Mouse (Mus musculus): ENCODE measurements around the gene Itk.

The Itk gene

DNA sequence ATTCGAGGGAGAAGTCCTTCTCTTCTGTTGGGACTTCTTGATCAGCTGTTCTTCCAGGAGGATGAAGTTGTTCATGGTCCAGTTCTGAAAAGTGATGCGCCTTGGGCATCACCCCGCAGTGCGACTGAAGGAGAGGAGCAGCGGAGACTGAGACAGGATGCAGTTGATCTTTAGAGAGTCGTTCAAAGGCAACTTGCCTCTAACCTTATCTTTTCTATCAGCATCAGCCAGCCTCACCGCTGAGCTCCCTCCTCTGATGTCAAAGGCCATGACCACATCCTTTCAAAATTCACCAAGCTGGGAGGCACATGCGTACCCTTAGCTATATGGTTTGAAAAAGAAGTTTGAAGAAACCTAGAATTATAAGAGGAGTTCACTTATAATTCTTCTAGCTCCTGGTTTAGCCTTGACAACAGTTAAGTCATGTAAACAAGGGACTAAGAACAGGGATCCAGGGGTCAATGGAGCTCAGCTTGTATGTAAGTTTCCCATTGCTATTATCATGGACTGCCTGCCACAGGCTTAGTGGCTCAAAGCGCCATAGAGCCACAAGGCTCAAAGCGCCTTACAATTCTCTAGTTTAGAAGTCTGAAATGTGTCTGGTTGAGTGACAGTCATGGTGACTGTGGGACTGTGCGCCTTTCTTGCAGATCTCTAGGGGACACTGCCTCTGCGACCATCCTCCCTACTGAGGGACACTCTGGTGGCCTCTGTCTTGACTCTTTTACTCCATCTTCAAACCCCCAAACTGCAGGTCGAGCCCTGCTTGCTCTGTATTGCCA lies at the start of gene Itk:
Itk (minus strand) TSS at position 180 of the 782 bp plus-strand sequence.
- in situ Hi-C loops (cut with MboI; ENCODE audit: unreplicated experiment in 2 of 2): loop anchor here in 1 of 2 experiments (5.0 kb wide), 1 partner anchor 38 kb away; no protein-coding TSS in a partner anchor

DNA sequence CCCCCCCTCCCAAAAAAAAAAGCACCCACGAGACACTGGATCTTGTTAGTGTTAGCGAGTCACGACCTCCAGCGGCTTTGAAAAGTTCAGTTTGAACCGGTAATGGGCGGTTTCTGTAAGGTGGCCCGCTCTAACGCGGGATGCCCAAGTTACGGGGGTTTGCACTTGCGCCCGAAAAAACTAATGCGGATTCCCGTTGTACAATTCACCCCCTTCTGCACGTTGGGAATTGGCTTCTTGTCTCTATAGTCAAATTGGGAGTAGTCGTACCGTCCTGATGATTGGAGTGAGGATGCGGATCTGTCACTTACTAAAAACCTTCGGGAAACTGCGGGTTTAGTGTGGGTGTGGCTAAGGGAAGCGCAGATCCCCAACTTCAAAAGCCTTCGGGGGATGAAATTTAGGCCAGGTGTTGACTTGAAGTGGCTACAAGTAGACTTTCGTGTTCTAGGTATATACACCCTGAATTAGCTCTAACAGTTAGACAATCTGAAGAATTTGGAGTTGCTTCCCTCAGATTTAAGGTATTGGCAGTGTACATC lies 48.2 kb upstream of the Itk start:
- in situ Hi-C loops (cut with MboI; ENCODE audit: unreplicated experiment in 2 of 2): loop anchor here in 1 of 2 experiments (5.0 kb wide), 2 partner anchors 165 to 485 kb away; no protein-coding TSS in a partner anchor

DNA sequence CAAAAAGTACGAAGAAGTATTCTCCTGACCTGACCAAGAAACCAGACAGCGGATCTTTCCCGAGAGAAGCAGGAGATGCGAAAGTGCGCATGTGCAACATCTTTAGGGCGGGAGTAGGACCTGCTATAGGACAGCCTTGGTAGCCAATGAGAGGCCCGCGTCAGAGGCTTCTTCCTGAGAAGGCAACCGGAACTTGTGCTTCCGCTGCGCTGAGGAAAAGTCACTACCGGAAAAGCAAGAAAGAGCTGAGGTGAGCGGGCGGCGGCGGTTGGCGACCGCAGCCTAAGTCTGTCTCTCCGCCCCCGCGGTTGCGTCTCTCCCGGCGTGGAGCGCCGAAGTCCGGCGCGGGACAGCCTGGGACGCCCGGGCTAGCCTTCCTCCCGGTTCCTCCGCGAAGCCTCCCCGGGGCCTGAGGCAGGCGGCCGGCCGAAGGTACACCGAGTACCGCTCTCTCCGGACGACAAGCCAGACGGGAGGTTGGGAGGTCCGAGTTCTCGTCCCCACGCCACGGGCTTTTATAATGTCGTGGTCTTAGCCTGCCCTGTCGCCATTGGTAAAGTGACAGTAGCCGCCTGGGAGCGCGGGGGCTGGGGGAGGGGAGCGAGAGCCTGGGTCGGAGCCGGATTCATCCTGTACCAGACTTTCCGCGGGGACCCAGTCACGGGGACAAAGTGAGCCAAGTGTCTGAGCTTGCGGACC lies 47.6 kb upstream of the Itk start, which contains the start of gene Med7:
Med7 (plus strand) TSS at position 166 of the 699 bp plus-strand sequence.
- in situ Hi-C loops (cut with MboI; ENCODE audit: unreplicated experiment in 2 of 2): loop anchor here in 1 of 2 experiments (5.0 kb wide), 2 partner anchors 165 to 485 kb away; no protein-coding TSS in a partner anchor

DNA sequence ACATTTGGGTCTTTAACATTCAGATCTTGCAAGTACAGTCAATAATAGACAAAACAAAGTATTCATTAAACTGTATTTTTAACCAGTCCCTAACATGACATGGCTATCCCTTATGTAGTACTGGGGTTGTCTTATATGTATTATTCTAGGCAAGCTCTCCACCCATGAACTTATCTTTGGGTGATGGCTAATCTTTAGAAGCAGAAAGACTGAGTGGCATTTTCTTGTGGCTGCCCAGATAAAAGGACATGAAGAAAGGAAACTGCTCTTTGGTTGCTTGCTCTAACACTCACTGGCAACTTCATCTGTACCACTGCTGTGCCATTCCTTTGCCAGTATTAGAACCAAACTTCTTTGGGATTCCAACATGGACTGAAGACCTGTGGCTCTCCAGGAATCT lies 46.0 kb upstream of the Itk start:
- in situ Hi-C loops (cut with MboI; ENCODE audit: unreplicated experiment in 2 of 2): loop anchor here in 1 of 2 experiments (5.0 kb wide), 2 partner anchors 163 to 483 kb away; no protein-coding TSS in a partner anchor

DNA sequence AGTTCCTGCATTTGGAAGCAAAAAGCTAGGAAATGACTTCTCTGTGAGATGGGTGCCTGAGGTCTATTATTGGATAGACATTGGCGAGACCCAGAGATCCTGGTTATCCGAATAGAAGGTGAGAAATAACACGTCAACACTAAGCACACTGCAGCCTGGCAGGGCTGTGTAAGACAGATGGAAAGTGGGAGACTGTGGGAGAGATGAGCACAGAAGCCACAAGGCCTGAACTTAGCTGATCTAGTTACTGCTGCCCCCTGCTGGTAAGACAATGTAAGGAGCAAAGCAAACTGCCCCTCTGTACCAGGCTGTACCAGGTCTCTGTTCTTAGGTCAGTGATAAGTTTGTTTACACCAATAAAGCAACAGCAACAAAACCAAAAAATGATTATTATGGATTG lies 41.8 kb upstream of the Itk start:
- in situ Hi-C loops (cut with MboI; ENCODE audit: unreplicated experiment in 2 of 2): loop anchor here (5.0 kb wide), 2 partner anchors 104 to 164 kb away; no protein-coding TSS in a partner anchor

DNA sequence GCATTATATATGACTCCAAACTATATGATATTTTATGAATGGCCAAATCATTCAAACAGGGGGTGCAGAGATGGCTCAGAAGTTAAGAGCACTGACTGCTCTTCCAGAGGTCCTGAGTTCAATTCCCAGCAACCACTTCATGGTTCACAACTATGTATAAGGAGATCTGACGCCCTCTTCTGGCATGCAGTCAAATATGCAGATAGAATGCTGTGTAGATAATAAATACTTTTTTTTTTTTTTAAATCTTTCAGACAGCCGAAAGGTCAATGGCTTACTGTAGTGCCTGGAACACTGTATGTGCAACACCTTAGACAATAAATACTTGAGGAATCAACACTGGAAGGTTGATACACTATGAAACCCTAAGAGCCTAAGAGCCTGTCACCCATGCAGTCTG lies 40.8 kb upstream of the Itk start:
- in situ Hi-C loops (cut with MboI; ENCODE audit: unreplicated experiment in 2 of 2): loop anchor here (5.0 kb wide), 2 partner anchors 103 to 163 kb away; no protein-coding TSS in a partner anchor

DNA sequence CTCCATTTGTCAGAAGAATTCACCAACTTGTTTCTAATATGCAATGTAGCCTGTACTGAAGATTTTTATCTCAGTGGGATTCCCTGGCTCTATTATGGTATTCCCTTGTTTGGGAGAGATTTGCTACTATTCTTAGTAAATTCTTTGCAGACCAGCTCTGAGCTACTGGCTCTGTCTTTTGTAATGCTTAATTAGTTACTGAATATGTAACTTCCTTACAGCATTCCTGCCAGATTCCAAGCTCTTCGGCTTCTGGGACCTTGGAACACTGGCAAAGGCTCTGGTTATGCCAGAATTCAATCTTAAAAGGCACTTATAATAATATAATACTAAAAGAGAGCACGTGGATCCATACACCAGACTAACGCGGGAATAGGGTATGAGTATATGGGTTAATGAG lies 38.8 kb upstream of the Itk start:
- in situ Hi-C loops (cut with MboI; ENCODE audit: unreplicated experiment in 2 of 2): loop anchor here in 1 of 2 experiments (5.0 kb wide), 2 partner anchors 41 to 101 kb away; partner anchors contain the start of gene Itk

DNA sequence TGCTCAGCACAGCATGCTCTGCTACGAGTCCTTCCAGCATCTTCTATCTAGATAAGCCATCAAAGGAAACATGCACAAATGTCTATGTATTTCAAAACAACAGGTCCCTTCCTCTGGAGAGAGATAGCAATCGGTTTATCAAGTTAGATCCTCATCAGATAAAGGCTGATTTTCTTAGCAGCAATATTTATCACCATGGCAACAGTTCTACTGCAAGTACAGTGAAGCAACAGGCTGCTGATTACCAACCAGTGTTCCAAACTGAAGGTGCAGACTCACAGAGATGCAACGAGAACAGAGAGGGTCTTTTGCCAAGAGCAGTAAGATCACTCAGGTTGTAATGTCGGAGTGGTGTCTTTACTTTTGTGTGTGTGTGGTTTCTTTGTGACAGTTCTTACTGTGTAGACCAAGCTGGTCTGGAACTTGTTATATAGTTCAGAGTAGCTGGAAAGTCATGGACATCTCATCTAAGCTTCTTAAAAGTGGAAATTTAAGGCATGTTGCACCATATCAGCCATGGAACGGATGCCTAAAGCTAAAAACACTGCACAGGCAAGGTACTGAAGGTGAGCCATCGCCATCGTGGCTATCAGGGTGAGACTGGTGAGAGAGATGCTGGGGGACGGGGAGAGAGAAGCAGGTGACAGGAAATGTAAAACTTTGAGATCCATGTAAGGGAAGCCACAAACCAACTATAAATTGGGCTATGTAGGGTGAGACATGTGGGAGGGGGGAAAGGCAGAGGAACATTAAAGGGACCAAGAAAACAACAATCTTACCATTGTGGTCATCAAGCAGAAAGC lies 32.0 kb upstream of the Itk start:
- in situ Hi-C loops (cut with MboI; ENCODE audit: unreplicated experiment in 2 of 2): no loop called here

DNA sequence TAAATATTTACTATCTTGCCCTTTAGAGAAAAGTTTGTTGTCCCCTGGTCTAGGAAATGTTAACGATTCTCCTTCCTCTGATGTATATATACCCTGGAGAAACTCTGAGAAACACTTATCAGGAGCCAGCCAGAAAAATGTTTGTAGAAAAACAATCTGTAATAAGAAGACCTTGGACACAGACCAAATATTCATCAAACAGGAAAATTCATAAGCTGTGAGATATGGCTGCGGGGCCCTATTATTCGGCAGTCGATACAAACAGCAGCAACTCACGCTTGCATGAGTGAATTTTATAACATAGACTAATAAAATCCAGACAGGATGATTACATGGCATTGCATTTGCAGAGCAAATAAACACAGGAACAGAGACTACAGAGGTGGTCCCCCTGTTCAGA lies 29.5 kb upstream of the Itk start:
- in situ Hi-C loops (cut with MboI; ENCODE audit: unreplicated experiment in 2 of 2): no loop called here

DNA sequence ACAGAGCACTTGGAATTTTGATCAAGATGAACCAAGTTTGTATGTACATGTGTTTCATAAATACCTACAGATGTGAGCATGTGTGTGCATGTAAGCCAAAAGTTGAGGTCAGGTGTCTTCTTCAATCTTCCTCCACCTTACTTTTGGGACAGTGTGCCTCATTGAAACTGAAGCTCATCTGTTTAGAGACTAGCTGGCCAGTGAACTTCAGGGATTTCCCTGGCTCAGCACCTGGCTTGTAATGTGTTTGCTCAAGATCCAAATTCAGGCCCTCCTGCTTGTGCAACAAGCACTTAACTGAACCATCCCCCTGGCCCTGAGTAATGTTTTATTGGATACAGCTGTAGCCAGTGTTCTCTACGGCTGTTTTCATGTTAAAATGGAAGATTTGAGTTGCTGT lies 29.1 kb upstream of the Itk start:
- in situ Hi-C loops (cut with MboI; ENCODE audit: unreplicated experiment in 2 of 2): no loop called here

DNA sequence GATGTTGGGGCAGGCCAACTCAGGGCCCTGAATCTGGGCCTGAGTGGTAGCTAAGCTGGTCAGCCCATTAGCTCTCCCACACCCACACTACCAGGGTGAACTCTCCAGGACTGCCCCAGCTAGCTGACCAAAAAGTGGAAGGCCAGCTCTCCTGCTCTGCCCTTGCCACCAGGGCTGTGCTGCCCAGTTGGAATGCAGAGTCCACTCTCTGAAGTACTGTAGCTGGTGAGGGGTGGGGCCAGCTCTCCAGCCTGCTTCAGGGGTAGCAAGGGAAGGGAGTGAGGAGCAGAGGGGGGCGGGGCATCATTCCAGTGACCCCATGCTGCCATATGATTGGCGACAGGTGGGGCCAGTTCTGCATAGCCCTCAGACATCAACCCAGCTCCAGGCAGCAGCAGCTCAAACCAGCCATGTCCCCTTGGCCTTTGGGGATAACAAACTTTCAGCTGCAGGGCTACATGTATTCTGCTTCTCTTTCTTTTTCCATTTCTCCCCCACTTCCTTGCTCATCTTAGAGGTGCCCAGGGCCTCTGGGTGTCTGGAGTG lies 20.8 kb upstream of the Itk start:
- in situ Hi-C loops (cut with MboI; ENCODE audit: unreplicated experiment in 2 of 2): no loop called here

DNA sequence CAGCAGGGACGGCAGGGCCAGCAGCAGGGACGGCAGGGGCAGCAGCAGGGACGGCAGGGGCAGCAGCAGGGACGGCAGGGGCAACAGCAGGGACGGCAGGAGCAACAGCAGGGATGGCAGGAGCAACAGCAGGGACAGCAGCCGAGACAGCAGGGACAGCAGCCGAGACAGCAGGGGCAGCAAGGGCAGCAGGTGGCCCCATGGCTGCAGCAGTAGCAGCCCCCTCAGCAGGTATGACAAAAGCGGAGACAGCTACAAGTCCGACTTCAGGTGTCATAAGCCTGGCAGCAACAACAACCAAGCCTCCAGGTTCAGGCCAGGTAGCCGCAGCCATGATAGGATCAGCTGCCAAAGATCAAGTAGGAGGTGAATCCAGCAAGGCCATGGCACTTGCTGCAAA lies 17.4 kb upstream of the Itk start:
- in situ Hi-C loops (cut with MboI; ENCODE audit: unreplicated experiment in 2 of 2): no loop called here

DNA sequence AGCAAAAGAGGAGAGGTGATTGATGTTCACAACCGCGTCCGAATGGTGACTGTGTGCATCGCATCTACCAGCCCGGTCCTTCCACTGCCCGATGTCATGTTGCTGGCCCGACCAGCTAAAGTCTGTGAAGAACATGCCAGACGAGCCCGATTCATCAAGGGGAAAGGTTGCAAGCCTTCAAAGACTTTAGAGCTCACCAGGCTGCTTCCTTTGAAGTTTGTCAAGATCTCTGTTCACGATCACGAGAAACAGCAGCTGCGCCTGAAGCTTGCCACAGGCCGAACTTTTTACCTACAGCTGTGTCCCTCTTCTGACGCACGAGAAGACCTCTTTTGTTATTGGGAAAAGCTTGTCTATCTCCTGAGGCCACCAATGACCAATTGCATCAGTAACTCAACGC lies 15.7 kb upstream of the Itk start:
- in situ Hi-C loops (cut with MboI; ENCODE audit: unreplicated experiment in 2 of 2): no loop called here

DNA sequence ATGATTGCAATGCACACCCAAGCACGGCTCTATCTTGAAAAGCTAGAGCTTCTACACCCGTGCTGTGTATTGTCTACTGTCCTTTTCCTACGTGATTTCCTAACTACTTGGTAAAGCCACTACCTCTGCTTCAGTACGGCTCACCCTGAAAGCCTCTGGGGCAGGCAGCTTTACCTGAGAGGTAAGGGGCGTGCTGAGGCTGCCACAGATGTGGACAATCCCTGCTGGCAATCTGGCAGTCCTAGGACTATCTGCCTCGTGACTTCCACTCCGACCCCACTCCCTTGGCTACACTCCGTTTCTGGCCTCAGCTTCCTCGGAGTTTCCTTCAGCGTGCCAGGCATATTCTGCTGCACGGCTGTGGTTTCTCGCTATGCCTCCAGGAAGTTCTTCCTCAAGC lies 12.2 kb upstream of the Itk start:
- in situ Hi-C loops (cut with MboI; ENCODE audit: unreplicated experiment in 2 of 2): no loop called here

DNA sequence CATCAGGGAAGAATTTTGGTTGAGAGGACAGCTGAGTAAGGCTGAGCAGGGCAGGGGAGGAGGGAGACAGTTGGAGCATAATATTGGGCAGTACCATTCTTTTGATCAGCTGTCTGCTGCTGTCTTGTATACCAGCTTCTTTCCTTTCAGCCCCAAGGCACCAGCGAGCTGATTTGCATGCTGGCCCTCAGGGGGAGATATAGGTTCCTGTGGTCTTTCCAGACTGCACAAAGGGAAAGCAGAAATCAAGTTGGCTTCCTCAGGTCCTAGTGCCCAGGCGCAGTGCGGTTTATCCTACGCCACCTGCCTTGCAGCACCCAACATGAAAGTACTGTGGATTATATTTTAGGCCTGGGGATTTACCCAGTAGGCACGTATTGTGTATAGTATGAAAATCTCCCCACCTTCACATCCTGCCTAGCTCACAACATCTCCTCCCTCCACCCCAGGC lies 9.6 kb upstream of the Itk start:
- in situ Hi-C loops (cut with MboI; ENCODE audit: unreplicated experiment in 2 of 2): no loop called here

DNA sequence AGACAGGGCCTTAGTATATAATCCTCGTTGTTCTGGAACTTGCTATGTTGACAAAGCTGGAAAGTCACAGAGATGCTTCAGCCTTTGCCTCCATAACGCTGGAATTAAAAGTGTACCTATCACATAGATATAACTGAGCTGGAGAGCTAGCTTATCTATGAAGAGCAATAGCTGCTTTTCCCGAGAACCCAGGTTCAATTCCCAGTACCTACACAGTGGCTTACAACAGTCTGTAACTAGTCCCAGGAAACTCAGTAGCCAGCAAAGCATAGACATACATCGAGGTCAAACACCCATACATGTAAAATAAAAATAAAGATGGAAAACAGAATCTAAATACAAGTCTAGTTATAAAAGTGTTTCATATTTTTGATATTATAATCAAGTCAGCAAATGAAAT lies 9.2 kb upstream of the Itk start:
- in situ Hi-C loops (cut with MboI; ENCODE audit: unreplicated experiment in 2 of 2): no loop called here

DNA sequence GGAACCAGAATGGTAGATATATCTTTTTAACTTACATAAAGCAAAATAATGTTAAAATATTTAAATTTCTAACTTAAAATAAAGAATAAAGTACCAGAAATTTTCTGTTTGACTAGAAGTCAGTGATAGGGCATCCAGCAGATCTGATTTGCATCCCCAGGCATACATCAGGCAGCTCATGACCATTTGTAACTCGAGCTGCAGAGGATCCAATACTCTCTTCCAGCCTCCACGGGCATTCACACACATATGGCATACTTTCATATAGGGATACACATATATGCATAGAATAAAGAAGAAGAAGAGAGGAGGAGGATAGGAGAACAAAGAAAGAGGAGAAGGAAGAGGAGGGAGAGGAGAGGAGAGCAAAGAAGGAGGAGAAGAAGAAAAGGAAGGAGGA lies 8.6 kb upstream of the Itk start:
- in situ Hi-C loops (cut with MboI; ENCODE audit: unreplicated experiment in 2 of 2): no loop called here

DNA sequence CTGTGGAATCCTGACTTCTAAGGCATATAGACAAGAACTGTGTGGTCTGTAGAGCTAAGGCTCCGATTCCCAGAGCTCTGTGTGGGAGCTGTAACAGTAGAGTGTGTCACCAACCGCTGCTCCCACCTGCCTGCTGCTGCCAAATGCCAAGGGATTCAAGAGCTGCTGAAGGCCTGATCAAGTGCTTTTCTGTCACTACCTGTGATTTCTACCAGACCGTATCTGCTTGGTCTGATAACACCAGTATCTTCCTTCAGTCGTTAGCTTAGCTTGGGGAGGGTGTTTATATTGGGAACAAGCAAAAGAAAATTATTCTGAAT lies 7.5 kb upstream of the Itk start:
- in situ Hi-C loops (cut with MboI; ENCODE audit: unreplicated experiment in 2 of 2): no loop called here

DNA sequence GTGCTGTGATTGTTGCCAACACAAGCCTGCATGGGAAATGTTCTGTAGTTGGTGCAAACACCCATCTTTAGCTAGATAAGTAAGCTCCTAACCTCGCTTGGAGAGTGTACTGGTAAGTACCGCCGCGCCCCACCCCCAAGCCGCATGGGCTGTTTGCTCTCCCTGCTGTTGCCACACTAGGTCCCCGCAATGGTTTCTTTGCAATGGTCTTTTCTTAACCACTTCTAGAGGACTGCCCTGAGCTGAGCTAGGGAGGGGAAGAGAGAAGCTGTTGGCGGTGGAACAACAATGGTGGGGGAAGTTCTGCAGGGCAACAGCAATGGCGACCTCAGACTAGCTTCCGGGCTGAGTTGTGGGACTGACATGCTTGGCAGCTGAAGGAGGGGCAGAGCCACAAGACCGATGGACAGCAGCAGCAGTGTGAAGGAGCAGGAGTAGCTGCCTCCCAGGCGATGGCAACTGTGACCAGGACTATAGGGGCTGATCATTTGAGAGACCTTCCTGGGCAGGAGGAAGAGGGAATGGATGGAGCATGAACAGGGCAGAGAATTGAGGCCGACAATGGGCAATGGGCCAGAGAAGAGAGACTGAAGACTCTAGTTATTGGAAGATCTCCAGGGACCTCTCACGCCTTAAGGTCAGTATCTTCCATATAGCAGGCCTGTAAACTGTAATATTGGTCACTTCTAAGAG lies 7.0 kb upstream of the Itk start, which contains the start of gene Fam71b:
Fam71b (plus strand) TSS at position 393 of the 693 bp plus-strand sequence.
- in situ Hi-C loops (cut with MboI; ENCODE audit: unreplicated experiment in 2 of 2): no loop called here

DNA sequence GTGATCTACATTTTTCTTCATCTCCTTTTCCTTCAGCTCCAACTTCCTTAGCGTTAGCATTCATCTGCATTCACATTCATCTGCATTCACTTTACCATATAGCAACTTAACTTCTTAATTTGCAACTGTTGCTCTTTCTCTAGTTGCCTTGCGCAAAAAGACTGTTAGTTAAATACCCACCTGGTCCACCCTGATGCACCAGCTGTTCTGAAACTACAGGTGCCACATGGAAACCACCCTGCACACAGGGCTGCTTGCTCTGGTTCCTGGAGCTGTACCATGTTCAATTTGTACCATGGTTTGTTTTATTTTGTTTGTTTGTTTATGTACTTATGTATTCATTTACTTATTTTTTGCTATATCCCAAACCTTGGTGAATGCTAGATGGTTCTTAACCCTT lies 6.4 kb upstream of the Itk start:
- in situ Hi-C loops (cut with MboI; ENCODE audit: unreplicated experiment in 2 of 2): no loop called here

Data from v-Abl transformed pro-B cells (cell line).